Mouse (Mus musculus) embryonic fibroblast, embryonic 13.5 days (primary cell): Measurements from ENCODE around the gene Rora. TPM values are rescaled to one million over a fixed set of nuclear protein-coding genes. Genes with fewer than 3 reads are reported as not detected.

Source experiments
- H3K27ac ChIP-seq: 2 replicates; pipeline ENCODE4 v1.5.1; 2012; ENCODE audit warnings: low read length, control low read depth, inconsistent platforms; ENCODE audit not compliant: insufficient read depth
- H3K4me1 ChIP-seq: 2 replicates; pipeline ENCODE4 v1.6.1; 2011; ENCODE audit warnings: low read length; ENCODE audit not compliant: control insufficient read depth, insufficient read depth
- H3K4me3 ChIP-seq: 2 replicates; pipeline ENCODE4 v1.5.1; 2011; ENCODE audit warnings: mild to moderate bottlenecking, control low read depth, low read length; ENCODE audit not compliant: insufficient read depth
- CTCF ChIP-seq: IDR thresholded peaks from 2 replicates; pipeline ENCODE4 v1.5.1; 2011; ENCODE audit warnings: mild to moderate bottlenecking, control low read depth, low read length, moderate library complexity, borderline replicate concordance; ENCODE audit not compliant: insufficient read depth
- POLR2A ChIP-seq: IDR thresholded peaks from 2 replicates; pipeline ENCODE4 v1.6.1; 2011; ENCODE audit warnings: low read depth, mild to moderate bottlenecking, control low read depth, low read length, moderate library complexity
- polyA plus RNA-seq: library from polyadenylated mRNA; stranded (reverse); fragments of >200 nt; gene quantifications from 2 replicates; pipeline ENCODE4 v1.2.4, GENCODE M21; 2011; ENCODE audit warnings: low read depth; ENCODE audit not compliant: missing spikeins, insufficient read length

The Rora gene
- polyA plus RNA-seq, 1 experiment = 11.2 TPM

GRCm38 (mm10) chr9:68926406-68926805, 272.8 kb downstream of the Rora start:
- no peak overlapping the region for H3K27ac ChIP-seq
- TF ChIP-seq CTCF = no peak
- no peak for TF ChIP-seq POLR2A

GRCm38 (mm10) chr9:68933159-68933558, 279.6 kb downstream of the Rora start:
- H3K4me3 ChIP-seq = no peak overlapping the region
- H3K4me1 ChIP-seq = no peaks in the 10 kb centered on the region; the same call in 1 of the 2 replicates
- TF ChIP-seq CTCF (no peak), POLR2A (no peak)
- H3K27ac ChIP-seq = no peak overlapping the region

More at GRCm38 (mm10) chr9:68926406-68926805, 272.8 kb downstream of the Rora start:
- no peaks in the 10 kb centered on the region for H3K4me1 ChIP-seq
- no peak overlapping the region for H3K4me3 ChIP-seq

- Histone ChIP-seq H3K4me1 (no peaks in the 10 kb centered on the region; the same call in 1 of the 2 replicates), H3K4me3 (no peak overlapping the region), H3K27ac (no peak overlapping the region)
- TF ChIP-seq CTCF (no peak), POLR2A (no peak)
Observed at GRCm38 (mm10) chr9:68934238-68934637, 280.7 kb downstream of the Rora start.

- no peak overlapping the region for H3K4me3 ChIP-seq
Observed at GRCm38 (mm10) chr9:68935611-68936010, 282.0 kb downstream of the Rora start.

GRCm38 (mm10) chr9:68941037-68941436, 287.5 kb downstream of the Rora start:
- Histone ChIP-seq H3K4me3 (no peak overlapping the region), H3K27ac (no peak overlapping the region), H3K4me1 (no peaks in the 10 kb centered on the region)
- no peak for TF ChIP-seq CTCF
- no peak for TF ChIP-seq POLR2A

More at GRCm38 (mm10) chr9:68935611-68936010, 282.0 kb downstream of the Rora start:
- Histone ChIP-seq H3K4me1 (no peaks in the 10 kb centered on the region; the same call in 1 of the 2 replicates), H3K27ac (no peak overlapping the region)
- TF ChIP-seq POLR2A (no peak), CTCF (no peak)

GRCm38 (mm10) chr9:68942595-68943011, 289.0 kb downstream of the Rora start:
- no peaks in the 10 kb centered on the region for H3K4me1 ChIP-seq
- TF ChIP-seq CTCF (0 out of 2 replicates have a peak, but pooled peaks have one; percentile 22), POLR2A (no peak)
- H3K4me3 ChIP-seq = no peak overlapping the region
- no peak overlapping the region for H3K27ac ChIP-seq

- Histone ChIP-seq H3K27ac (no peak overlapping the region), H3K4me1 (no peaks in the 10 kb centered on the region), H3K4me3 (no peak overlapping the region)
- TF ChIP-seq POLR2A (no peak), CTCF (no peak)
Observed at GRCm38 (mm10) chr9:68944026-68944425, 290.4 kb downstream of the Rora start.

- Histone ChIP-seq H3K27ac (no peak overlapping the region), H3K4me3 (no peak overlapping the region), H3K4me1 (no peaks in the 10 kb centered on the region)
- TF ChIP-seq POLR2A = no peak
- no peak for TF ChIP-seq CTCF
Observed at GRCm38 (mm10) chr9:68947707-68948106, 294.1 kb downstream of the Rora start.

GRCm38 (mm10) chr9:68948141-68948540, 294.6 kb downstream of the Rora start:
- no peak overlapping the region for H3K27ac ChIP-seq

GRCm38 (mm10) chr9:68956210-68956874, 302.8 kb downstream of the Rora start:
- no peak overlapping the region for H3K27ac ChIP-seq
- TF ChIP-seq POLR2A = no peak
- TF ChIP-seq CTCF = no peak
- no peak overlapping the region for H3K4me3 ChIP-seq
- no peaks in the 10 kb centered on the region for H3K4me1 ChIP-seq

More at GRCm38 (mm10) chr9:68948141-68948540, 294.6 kb downstream of the Rora start:
- Histone ChIP-seq H3K4me3 (no peak overlapping the region), H3K4me1 (no peaks in the 10 kb centered on the region)
- no peak for TF ChIP-seq CTCF
- no peak for TF ChIP-seq POLR2A
